Mouse (Mus musculus) stomach, embryonic 14.5 days (tissue): ENCODE data around the gene Rpf2. TPM values are rescaled to one million over a fixed set of nuclear protein-coding genes. Genes with fewer than 3 reads are reported as not detected.

Source experiments
- polyA plus RNA-seq: library from polyadenylated mRNA; unstranded; fragments of >200 nt; fragmentation: Nextera tagmentation; extraction: Ambion mirVana; gene quantifications from 2 replicates; pipeline ENCODE4 v1.2.1, GENCODE M21; 2014

Gene Rpf2
- polyA plus RNA-seq, 1 experiment from 2014 or later, result 54.3 TPM

Other genes starting within 250 kb of the Rpf2 start
- not detected in 2 replicates for gene Mfsd4b1, start 221.8 kb downstream of the Rpf2 start, polyA plus RNA-seq
- 9.2 and 10.3 TPM in 2 replicates for gene Slc16a10, start 104.8 kb downstream of the Rpf2 start, polyA plus RNA-seq
- 95.6 and 101 TPM in 2 replicates for gene Gtf3c6, start 11.1 kb upstream of the Rpf2 start, polyA plus RNA-seq
- gene Amd1, start 55.1 kb upstream of the Rpf2 start, polyA plus RNA-seq, result 84.4 and 85.2 TPM in 2 replicates
- 11.1 and 11.9 TPM in 2 replicates for gene Cdk19, start 92.5 kb upstream of the Rpf2 start, polyA plus RNA-seq